Mouse (Mus musculus): Measurements from ENCODE around the gene Tac2.
A peak's percentile ranks its signal among the peaks of the same experiment; 100 is the strongest.

Gene Tac2

GRCm38 (mm10) chr10:127724178-127724577 lies at the start of gene Tac2:
Gene Tac2, plus strand, starts transcription at chr10:127724478.
- DNase-seq, result no peak

GRCm38 (mm10) chr10:127674794-127675522 lies 49.3 kb upstream of the Tac2 start:
- DNase-seq, result peak; percentile 94

GRCm38 (mm10) chr10:127675859-127676398 lies 48.3 kb upstream of the Tac2 start:
- DNase-seq, result no peak

- peak; percentile 94 for DNase-seq
Measured at GRCm38 (mm10) chr10:127676691-127677548, 47.4 kb upstream of the Tac2 start.

- peak; percentile 89 for DNase-seq
Measured at GRCm38 (mm10) chr10:127677591-127678336, 46.5 kb upstream of the Tac2 start.

- DNase-seq, result no peak
Measured at GRCm38 (mm10) chr10:127679208-127679607, 45.1 kb upstream of the Tac2 start.

- no peak for DNase-seq
Measured at GRCm38 (mm10) chr10:127679881-127680280, 44.4 kb upstream of the Tac2 start.

- DNase-seq, result no peak
Measured at GRCm38 (mm10) chr10:127682886-127683285, 41.4 kb upstream of the Tac2 start.

GRCm38 (mm10) chr10:127691053-127691452 lies 33.2 kb upstream of the Tac2 start:
- no peak for DNase-seq

GRCm38 (mm10) chr10:127694636-127695035 lies 29.6 kb upstream of the Tac2 start:
- DNase-seq, result peak; percentile 31

- no peak for DNase-seq
Measured at GRCm38 (mm10) chr10:127695775-127696174, 28.5 kb upstream of the Tac2 start.

GRCm38 (mm10) chr10:127698966-127699365 lies 25.3 kb upstream of the Tac2 start:
- no peak for DNase-seq

- DNase-seq, result no peak
Measured at GRCm38 (mm10) chr10:127703299-127703698, 21.0 kb upstream of the Tac2 start.

GRCm38 (mm10) chr10:127704293-127704692 lies 20.0 kb upstream of the Tac2 start:
- no peak for DNase-seq

GRCm38 (mm10) chr10:127704766-127705220 lies 19.5 kb upstream of the Tac2 start, which contains the start of gene Myo1a:
Gene Myo1a, plus strand, starts transcription at chr10:127705170.
- DNase-seq, result no peak

GRCm38 (mm10) chr10:127705783-127706182 lies 18.5 kb upstream of the Tac2 start:
- no peak for DNase-seq

GRCm38 (mm10) chr10:127707721-127708120 lies 16.6 kb upstream of the Tac2 start:
- peak; percentile 60 for DNase-seq

GRCm38 (mm10) chr10:127708850-127709370 lies 15.4 kb upstream of the Tac2 start:
- DNase-seq, result no peak

- DNase-seq, result no peak
Measured at GRCm38 (mm10) chr10:127710331-127710730, 13.9 kb upstream of the Tac2 start.

GRCm38 (mm10) chr10:127712736-127713135 lies 11.5 kb upstream of the Tac2 start:
- DNase-seq, result no peak

- no peak for DNase-seq
Measured at GRCm38 (mm10) chr10:127721671-127722418, 2.4 kb upstream of the Tac2 start.

GRCm38 (mm10) chr10:127725136-127725535 lies 858 bp downstream of the Tac2 start:
- DNase-seq, result no peak

Measured in lung, postnatal 10 days (tissue).